Mouse (Mus musculus) right cerebral cortex, postnatal 14 days (tissue): Measurements from ENCODE around the gene Ptcd1.
"Not testable (repeated sequence)": the region's sequence is repeated elsewhere in the genome, so short reads cannot be mapped to it uniquely, and the experiment has no call there.

Source experiments
- DNase-seq: peaks from one replicate; pipeline ENCODE4 v3.0.0; 2022

Gene Ptcd1

GRCm38 (mm10) chr5:145161361-145161760, 5.5 kb downstream of the Ptcd1 start:
- DNase-seq = no peak

GRCm38 (mm10) chr5:145152690-145153089, 14.2 kb downstream of the Ptcd1 start:
- DNase-seq = no peak

- no peak for DNase-seq
Observed at GRCm38 (mm10) chr5:145149294-145149693, 17.6 kb downstream of the Ptcd1 start.

- no peak for DNase-seq
Observed at GRCm38 (mm10) chr5:145147748-145148147, 19.2 kb downstream of the Ptcd1 start.

GRCm38 (mm10) chr5:145140611-145141010, 26.3 kb downstream of the Ptcd1 start:
- no peak for DNase-seq

GRCm38 (mm10) chr5:145139571-145140519, 27.1 kb downstream of the Ptcd1 start, which contains the start of the genes Pdap1 and Bud31:
TSS of gene Pdap1 (minus strand) at chr5:145140238.
TSS of gene Bud31 (plus strand) at chr5:145140362.
- DNase-seq = peak; percentile 94

GRCm38 (mm10) chr5:145138836-145139235, 28.1 kb downstream of the Ptcd1 start:
- no peak for DNase-seq

- DNase-seq = not testable (repeated sequence)
Observed at GRCm38 (mm10) chr5:145133275-145133674, 33.6 kb downstream of the Ptcd1 start.

GRCm38 (mm10) chr5:145130995-145131394, 35.9 kb downstream of the Ptcd1 start:
- DNase-seq = no peak

GRCm38 (mm10) chr5:145130191-145130590, 36.7 kb downstream of the Ptcd1 start:
- DNase-seq = no peak

GRCm38 (mm10) chr5:145129773-145130172, 37.1 kb downstream of the Ptcd1 start:
- not testable (repeated sequence) for DNase-seq

GRCm38 (mm10) chr5:145129124-145129523, 37.8 kb downstream of the Ptcd1 start:
- no peak for DNase-seq

- no peak for DNase-seq
Observed at GRCm38 (mm10) chr5:145126580-145126979, 40.3 kb downstream of the Ptcd1 start.

- no peak for DNase-seq
Observed at GRCm38 (mm10) chr5:145123396-145123795, 43.5 kb downstream of the Ptcd1 start.

GRCm38 (mm10) chr5:145120921-145121320, 46.0 kb downstream of the Ptcd1 start:
- no peak for DNase-seq

GRCm38 (mm10) chr5:145119385-145119784, 47.5 kb downstream of the Ptcd1 start:
- DNase-seq = no peak

GRCm38 (mm10) chr5:145118461-145118860, 48.4 kb downstream of the Ptcd1 start:
- no peak for DNase-seq

- DNase-seq = no peak
Observed at GRCm38 (mm10) chr5:145118005-145118404, 48.9 kb downstream of the Ptcd1 start.

GRCm38 (mm10) chr5:145116916-145117315, 50.0 kb downstream of the Ptcd1 start:
- DNase-seq = peak; percentile 70

GRCm38 (mm10) chr5:145116316-145116715, 50.6 kb downstream of the Ptcd1 start:
- DNase-seq = no peak

GRCm38 (mm10) chr5:145115736-145116135, 51.2 kb downstream of the Ptcd1 start:
- no peak for DNase-seq

GRCm38 (mm10) chr5:145114606-145115473, 52.1 kb downstream of the Ptcd1 start:
- peak; percentile 41 for DNase-seq

GRCm38 (mm10) chr5:145114071-145114605, 52.8 kb downstream of the Ptcd1 start, which contains the start of gene Arpc1b:
TSS of gene Arpc1b (plus strand) at chr5:145114215.
- peak; percentile 46 for DNase-seq
